Mouse (Mus musculus): ENCODE measurements around the gene Mal. TPM values are rescaled to one million over a fixed set of nuclear protein-coding genes. Genes with fewer than 3 reads are reported as not detected.

Gene Mal
- polyA plus RNA-seq (2015; fragmentation: Nextera tagmentation; extraction: Ambion mirVana), result 2.6 and 2.7 TPM in 2 replicates

DNA sequence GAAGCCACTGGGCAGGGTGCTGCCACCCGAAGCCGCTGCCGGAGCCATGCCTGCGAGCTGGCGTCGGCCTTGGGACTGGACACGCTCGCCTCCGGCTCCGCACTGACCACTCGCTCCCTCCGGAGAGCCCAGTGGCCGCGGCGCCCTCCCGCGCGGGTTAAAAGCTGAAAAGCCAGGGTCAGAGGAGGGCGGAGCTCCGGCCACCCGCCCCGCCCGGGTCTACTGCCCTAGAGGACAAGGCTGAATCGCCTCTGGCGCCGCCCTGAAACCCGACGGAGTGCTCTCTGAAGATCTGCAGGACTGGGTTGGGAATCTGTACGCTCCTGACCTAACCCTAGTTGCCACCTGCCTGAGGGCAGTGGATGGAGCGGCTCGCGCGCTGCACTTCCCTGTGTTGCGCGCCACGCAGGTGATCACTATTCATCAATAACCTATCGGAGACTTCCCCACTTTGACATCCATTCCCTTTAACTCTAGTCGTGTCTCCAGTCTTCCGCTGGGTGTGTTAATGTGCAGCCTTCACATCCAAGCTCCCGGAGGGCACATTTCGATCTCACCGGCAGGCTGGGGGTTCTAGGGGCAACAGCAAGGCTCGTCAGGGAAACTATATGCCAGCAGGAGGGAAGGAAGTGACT lies at the start of gene Mal:
Gene Mal, minus strand, starts transcription at position 610 of the 635 bp plus-strand sequence.
- peaks cover 15% of the 10 kb centered on the region for H3K4me1 ChIP-seq (replicated peaks)
- peak within 1 kb of the TSS; percentile 91 for H3K4me2 ChIP-seq
- H3K27me3 ChIP-seq, result peaks cover 65% of the 10 kb centered on the region
- no peak within 1 kb of the TSS for H3K27ac ChIP-seq
- under 1% methylated on average over 43 of the region's 43 CpGs for WGBS
- H3K4me3 ChIP-seq, result peak within 1 kb of the TSS; percentile 48
- no peaks in the 10 kb centered on the region for H3K9me3 ChIP-seq
- peak within 1 kb of the TSS; percentile 69 for H3K9ac ChIP-seq
- ATAC-seq (ENCODE audit: low FRiP score), result 0 out of 2 replicates have a peak, but pooled peaks have one; percentile 32
- no peaks in the 10 kb centered on the region for H3K36me3 ChIP-seq

DNA sequence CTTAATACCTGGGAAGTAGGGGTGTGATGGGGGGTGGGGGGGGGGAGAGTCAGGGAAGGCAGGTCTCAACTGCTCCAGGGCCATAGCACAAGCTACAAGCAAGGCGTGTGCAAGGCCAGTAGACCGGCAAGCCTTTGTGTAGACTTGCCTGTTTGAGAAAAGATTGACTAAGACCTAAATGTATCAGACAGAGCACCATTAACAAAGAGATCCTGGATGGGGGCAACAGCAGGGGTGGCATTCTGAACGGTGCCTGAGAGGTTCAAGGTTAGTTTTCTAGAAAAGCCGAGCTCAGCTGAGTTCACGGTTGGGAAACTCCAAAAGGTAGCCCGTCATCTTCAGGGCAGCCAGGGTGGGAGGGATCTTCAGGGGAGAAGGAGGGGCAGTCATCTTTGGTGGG lies 48.8 kb upstream of the Mal start:
- no peak for ATAC-seq (ENCODE audit: low FRiP score)

DNA sequence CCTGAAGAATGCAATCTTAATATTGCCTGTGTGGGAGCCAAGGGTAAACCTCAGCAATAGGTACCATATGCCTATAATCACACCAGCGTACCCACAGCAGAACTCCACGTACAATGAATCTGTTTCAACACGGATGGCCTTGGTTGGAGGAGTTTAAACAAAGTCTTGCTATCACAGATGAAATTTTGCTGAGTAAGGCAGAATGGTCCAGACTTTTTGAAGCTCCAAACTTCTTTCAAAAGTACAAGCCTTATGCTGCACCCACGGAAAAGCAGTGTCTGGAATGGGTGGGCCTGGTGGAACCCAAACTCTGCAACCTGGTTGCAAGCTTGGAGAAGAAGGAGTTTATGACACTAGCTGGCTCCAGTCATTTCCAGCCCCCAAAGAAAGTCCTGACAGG lies 32.7 kb upstream of the Mal start:
- Histone ChIP-seq H3K9ac (no peak overlapping the region), H3K4me3 (no peak overlapping the region), H3K4me1 (replicated peaks) (no peaks in the 10 kb centered on the region), H3K36me3 (no peaks in the 10 kb centered on the region), H3K27me3 (no peaks in the 10 kb centered on the region), H3K27ac (no peak overlapping the region), H3K9me3 (no peaks in the 10 kb centered on the region), H3K4me2 (no peak overlapping the region)
- WGBS, result 86% methylated on average over 4 of the region's 4 CpGs
- ATAC-seq (ENCODE audit: low FRiP score), result no peak

More for the DNA sequence above, 48.8 kb upstream of the Mal start:
- Histone ChIP-seq H3K4me1 (replicated peaks) (no peaks in the 10 kb centered on the region), H3K4me3 (no peak overlapping the region), H3K27me3 (no peaks in the 10 kb centered on the region), H3K36me3 (no peaks in the 10 kb centered on the region), H3K4me2 (no peak overlapping the region), H3K27ac (no peak overlapping the region), H3K9me3 (no peaks in the 10 kb centered on the region), H3K9ac (no peak overlapping the region)
- WGBS, result 78% methylated on average over 6 of the region's 6 CpGs

DNA sequence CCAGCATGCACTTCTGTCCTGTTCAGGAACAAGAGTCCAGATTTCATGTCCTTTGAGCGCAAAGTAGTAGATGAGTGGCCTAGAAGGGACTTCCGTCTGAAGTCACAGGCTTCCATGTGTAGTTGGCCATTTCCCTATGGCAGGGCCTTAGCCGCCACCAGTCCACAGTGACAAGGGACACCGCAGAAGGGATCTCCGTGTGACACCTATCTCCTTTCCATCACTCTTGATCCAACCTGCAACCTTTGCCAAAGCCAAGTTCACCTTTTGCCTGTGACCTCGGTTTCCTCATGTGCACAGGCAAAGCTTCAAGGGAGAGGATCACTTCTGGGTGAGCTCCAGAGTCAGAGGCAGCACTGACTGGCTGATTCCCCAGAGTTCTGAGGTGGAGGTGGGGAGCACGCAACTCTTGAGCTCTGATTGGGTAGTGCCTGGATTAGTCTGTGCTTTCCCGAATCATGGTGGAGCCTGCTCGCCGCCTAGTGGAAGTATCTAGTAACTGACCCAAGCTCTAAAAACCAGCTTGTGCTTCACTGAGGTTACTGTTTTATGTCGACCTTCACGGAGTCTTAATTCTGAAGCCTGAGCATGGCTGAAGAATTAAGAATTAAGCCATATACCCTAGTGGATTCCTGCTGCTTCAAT lies 27.3 kb upstream of the Mal start:
- Histone ChIP-seq H3K27ac (no peak overlapping the region), H3K4me2 (0 out of 2 replicates have a peak overlapping the region, but pooled peaks have one; percentile 18), H3K36me3 (no peaks in the 10 kb centered on the region), H3K4me1 (replicated peaks) (peaks cover 2% of the 10 kb centered on the region; the same call in 1 of the 2 replicates), H3K27me3 (no peaks in the 10 kb centered on the region), H3K9ac (no peak overlapping the region), H3K4me3 (no peak overlapping the region), H3K9me3 (no peaks in the 10 kb centered on the region)
- 38% methylated on average over 12 of the region's 12 CpGs for WGBS
- ATAC-seq (ENCODE audit: low FRiP score), result peak; percentile 83

DNA sequence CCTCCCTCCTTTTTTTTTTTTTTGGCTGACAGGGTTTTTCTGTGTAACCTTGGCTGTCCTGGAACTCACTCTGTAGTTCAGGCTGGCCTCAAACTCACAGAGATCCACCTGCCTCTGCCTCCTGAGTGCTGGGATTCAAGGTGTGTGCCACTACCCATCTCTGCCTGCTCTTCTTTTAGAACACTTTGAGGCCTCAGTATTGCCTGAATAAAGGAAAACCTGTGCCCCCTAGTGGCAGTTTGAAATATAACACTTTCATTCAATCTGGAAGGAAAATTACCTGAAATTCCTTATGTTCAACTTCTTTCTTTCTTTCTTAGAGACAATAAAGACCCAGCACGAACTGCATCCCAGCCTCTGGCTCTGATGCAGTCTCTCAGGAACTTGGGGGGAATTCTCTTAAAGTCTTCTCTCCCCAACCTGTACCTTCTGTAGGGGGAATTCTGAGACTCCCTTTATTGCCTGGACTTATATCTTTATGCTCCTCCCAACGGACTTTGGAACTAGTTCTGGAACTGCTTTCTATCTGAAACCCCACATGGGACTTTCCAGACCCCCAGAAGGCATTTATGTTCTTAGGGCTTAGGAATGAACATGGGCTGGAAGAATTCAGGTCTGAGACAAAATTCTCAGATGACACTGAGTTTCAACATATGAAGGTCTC lies 11.5 kb upstream of the Mal start:
- H3K36me3 ChIP-seq, result no peaks in the 10 kb centered on the region
- no peak overlapping the region for H3K4me3 ChIP-seq
- H3K9ac ChIP-seq, result no peak overlapping the region
- H3K27me3 ChIP-seq, result no peaks in the 10 kb centered on the region
- no peak overlapping the region for H3K27ac ChIP-seq
- WGBS, result 17% methylated on average over 2 of the region's 2 CpGs
- H3K4me2 ChIP-seq, result no peak overlapping the region
- no peak for ATAC-seq (ENCODE audit: low FRiP score)
- H3K4me1 ChIP-seq (replicated peaks), result no peaks in the 10 kb centered on the region
- H3K9me3 ChIP-seq, result no peaks in the 10 kb centered on the region

DNA sequence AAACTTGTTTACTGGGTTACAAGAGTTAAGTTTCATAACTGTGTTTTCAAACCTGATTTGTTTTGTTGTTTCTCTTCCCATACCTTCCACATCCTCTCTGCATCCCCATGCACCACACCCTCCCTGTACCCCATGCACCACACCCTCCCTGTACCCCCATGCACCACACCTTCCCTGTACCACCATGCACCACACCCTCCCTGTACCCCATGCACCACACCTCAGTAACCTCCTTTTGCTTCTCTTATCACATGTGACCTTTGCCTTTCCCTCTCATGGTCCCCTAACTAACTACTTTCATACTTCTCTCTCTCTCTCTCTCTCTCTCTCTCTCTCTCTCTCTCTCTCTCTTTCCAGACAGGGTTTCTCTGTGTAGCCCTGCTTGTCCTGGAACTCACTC lies 10.5 kb upstream of the Mal start:
- no peaks in the 10 kb centered on the region for H3K4me1 ChIP-seq (replicated peaks)
- no peaks in the 10 kb centered on the region for H3K27me3 ChIP-seq
- H3K4me2 ChIP-seq, result no peak overlapping the region
- H3K9me3 ChIP-seq, result no peaks in the 10 kb centered on the region
- H3K27ac ChIP-seq, result no peak overlapping the region
- H3K9ac ChIP-seq, result no peak overlapping the region
- H3K4me3 ChIP-seq, result no peak overlapping the region
- no peak for ATAC-seq (ENCODE audit: low FRiP score)
- no peaks in the 10 kb centered on the region for H3K36me3 ChIP-seq

DNA sequence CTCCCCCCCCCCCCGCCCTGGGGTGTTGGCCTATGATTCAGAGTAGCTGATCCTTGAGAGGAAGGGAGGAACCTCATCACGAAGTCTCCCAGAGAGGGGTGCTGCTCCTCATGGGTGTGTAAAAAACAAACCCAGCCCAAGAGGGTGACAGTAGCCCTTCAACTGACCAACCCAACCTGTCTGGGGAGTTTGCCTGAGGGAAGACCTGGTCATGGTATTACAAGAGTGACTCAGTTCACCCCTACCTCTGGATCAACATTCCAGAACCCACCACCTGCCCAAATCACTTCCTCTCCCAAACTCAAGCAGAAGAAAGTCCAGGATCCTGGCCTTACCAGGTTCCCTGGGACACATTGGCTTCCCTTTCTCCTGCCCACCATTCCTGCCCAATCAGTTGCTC lies 6.2 kb upstream of the Mal start:
- no peaks in the 10 kb centered on the region for H3K9me3 ChIP-seq
- no peaks in the 10 kb centered on the region for H3K36me3 ChIP-seq
- ATAC-seq (ENCODE audit: low FRiP score), result no peak
- no peak overlapping the region for H3K4me2 ChIP-seq
- H3K27me3 ChIP-seq, result peaks cover 11% of the 10 kb centered on the region
- no peaks in the 10 kb centered on the region for H3K4me1 ChIP-seq (replicated peaks)
- H3K4me3 ChIP-seq, result no peak overlapping the region
- WGBS, result 52% methylated on average over 2 of the region's 2 CpGs
- no peak overlapping the region for H3K9ac ChIP-seq
- H3K27ac ChIP-seq, result no peak overlapping the region

DNA sequence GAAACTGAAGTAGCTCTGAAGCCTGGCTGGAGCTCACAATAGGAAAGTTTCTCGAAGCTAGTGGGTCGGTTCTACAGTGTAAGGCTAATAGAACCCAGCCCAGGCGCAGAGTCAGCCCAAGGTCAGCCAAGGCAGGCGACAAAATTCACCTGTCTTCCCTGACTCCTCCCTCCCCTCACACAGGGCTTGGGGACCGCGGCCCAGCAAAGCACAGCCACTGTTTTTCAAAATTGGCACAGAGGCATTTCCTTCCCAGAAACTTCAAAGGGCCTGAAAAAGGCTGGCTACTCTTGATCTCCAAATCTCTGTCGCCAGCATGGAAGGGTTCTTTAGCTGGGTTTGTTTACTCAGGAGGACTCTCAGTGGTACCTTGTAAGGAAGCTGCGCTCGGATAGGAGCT lies 1.1 kb downstream of the Mal start:
- Histone ChIP-seq H3K4me3 (peak overlapping the region; percentile 48), H3K4me1 (replicated peaks) (peaks cover 15% of the 10 kb centered on the region), H3K27me3 (peaks cover 65% of the 10 kb centered on the region), H3K9ac (no peak overlapping the region), H3K27ac (no peak overlapping the region), H3K36me3 (no peaks in the 10 kb centered on the region), H3K9me3 (no peaks in the 10 kb centered on the region), H3K4me2 (peak overlapping the region; percentile 91)
- no peak for ATAC-seq (ENCODE audit: low FRiP score)
- WGBS, result 7% methylated on average over 9 of the region's 9 CpGs

DNA sequence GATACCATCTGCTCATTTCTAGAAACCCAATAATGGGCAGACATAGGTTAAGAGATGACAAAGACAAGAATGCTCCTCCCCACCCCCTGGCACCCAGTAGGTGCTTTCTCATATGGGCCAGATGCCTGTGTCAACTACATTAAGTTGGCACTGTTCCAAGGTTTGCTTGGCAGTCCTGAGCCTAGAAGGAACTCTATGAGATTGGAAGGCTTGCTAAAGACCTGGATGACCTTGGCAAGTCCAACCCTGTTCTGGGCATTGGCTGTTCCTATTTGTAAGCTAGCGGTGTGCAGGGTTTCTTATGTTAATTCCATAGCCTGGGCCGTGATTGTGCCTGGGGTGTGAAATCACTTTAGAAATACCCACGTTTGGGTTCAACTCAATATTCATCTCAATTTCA lies 1.7 kb downstream of the Mal start:
- Histone ChIP-seq H3K36me3 (no peaks in the 10 kb centered on the region), H3K4me2 (no peak overlapping the region), H3K9ac (no peak overlapping the region), H3K4me3 (no peak overlapping the region), H3K27ac (no peak overlapping the region), H3K4me1 (replicated peaks) (peaks cover 15% of the 10 kb centered on the region), H3K9me3 (no peaks in the 10 kb centered on the region), H3K27me3 (peaks cover 65% of the 10 kb centered on the region)
- 57% methylated on average over 3 of the region's 3 CpGs for WGBS
- ATAC-seq (ENCODE audit: low FRiP score), result no peak

DNA sequence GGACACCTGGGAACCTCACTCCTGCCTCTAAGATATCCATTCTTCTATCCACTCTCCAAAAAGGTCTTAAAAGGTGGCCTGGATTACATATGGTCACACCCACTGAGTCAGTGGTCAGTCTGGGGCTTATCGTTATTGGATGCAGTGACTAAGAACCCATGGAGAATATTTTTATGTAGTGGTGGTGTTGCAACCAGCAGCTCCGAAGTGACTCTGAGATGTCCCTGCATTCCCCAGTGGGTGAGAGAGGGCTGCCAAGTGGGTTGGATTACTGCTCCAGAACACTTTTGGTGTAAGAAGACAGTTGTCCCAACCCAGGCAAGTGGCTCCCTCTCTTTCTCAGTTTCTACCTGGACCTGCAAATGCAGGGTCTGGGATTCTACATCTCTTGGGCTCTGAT lies 3.7 kb downstream of the Mal start:
- ATAC-seq (ENCODE audit: low FRiP score), result no peak
- H3K9ac ChIP-seq, result no peak overlapping the region
- H3K27me3 ChIP-seq, result peaks cover 58% of the 10 kb centered on the region
- H3K9me3 ChIP-seq, result no peaks in the 10 kb centered on the region
- no peaks in the 10 kb centered on the region for H3K36me3 ChIP-seq
- H3K4me3 ChIP-seq, result no peak overlapping the region
- H3K27ac ChIP-seq, result no peak overlapping the region
- WGBS, result 90% methylated on average over 2 of the region's 2 CpGs
- H3K4me1 ChIP-seq (replicated peaks), result peaks cover 15% of the 10 kb centered on the region
- H3K4me2 ChIP-seq, result no peak overlapping the region

DNA sequence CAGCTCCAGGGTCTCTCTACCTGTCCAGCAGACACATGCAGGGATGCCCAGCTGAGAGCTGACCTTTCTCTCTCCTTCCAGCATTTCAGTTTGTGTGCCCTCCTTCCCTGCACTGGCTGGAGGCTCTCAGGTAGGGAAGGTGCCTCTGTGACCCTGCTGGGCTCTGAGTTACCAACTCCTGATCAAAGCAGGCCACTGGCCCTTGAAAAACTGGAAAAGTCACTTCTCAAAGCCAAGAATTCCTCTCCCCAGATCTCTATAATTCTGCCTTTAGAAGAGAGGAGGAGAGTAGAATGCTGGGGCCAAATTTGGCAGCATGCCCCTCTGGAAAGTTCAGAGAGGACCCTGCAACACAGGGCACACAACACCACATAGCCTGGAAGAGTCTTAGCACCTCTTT lies 4.2 kb downstream of the Mal start:
- H3K4me3 ChIP-seq, result no peak overlapping the region
- H3K27me3 ChIP-seq, result peaks cover 53% of the 10 kb centered on the region
- no peak overlapping the region for H3K4me2 ChIP-seq
- no peaks in the 10 kb centered on the region for H3K36me3 ChIP-seq
- ATAC-seq (ENCODE audit: low FRiP score), result no peak
- no peak overlapping the region for H3K27ac ChIP-seq
- H3K9me3 ChIP-seq, result no peaks in the 10 kb centered on the region
- H3K4me1 ChIP-seq (replicated peaks), result peaks cover 15% of the 10 kb centered on the region
- no peak overlapping the region for H3K9ac ChIP-seq

DNA sequence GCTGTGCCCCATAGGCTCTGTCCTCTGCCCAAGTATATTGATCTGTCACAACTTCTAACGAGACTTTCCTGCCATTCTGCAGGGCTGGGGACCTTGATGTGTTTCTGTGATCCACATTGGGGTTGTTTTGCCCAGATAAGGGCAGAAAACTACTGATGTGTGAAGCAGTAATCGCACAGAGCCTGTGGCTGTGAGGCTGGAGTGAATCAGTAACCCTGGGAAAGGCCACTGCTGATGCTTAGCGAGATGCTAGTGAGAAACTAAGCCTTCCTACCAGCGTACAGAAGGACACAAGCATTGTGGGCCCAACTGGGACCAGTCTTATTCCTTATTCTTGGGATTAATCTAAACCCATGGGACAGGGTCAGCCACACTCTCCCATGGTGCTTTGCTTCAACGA lies 4.9 kb downstream of the Mal start:
- Histone ChIP-seq H3K4me3 (no peak overlapping the region), H3K9ac (no peak overlapping the region), H3K27ac (no peak overlapping the region), H3K4me1 (replicated peaks) (peaks cover 13% of the 10 kb centered on the region), H3K9me3 (no peaks in the 10 kb centered on the region), H3K36me3 (no peaks in the 10 kb centered on the region), H3K27me3 (peaks cover 46% of the 10 kb centered on the region), H3K4me2 (no peak overlapping the region)
- no peak for ATAC-seq (ENCODE audit: low FRiP score)
- 75% methylated on average over 5 of the region's 5 CpGs for WGBS

DNA sequence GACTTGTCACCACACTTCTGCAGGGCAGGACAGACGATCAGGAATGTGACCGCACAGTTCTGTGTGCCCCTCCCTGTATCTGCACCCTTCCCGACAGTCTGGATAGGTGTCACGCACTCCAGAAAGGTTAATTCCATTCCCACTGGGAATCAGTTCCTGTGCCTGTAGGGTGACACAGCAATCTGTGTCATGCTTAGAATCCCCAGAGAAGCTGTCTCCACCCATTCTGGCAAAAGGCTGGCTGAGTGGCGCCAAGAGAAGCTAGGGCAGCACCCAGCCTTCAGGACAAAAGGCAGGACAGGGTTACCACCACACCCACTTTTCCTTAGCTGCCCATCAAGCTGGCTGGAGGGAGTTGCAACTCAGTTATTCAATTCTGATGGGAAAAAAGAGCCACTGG lies 6.6 kb downstream of the Mal start:
- Histone ChIP-seq H3K27me3 (peaks cover 29% of the 10 kb centered on the region), H3K4me2 (no peak overlapping the region), H3K27ac (no peak overlapping the region), H3K9ac (no peak overlapping the region), H3K4me1 (replicated peaks) (no peaks in the 10 kb centered on the region), H3K4me3 (no peak overlapping the region), H3K9me3 (no peaks in the 10 kb centered on the region), H3K36me3 (no peaks in the 10 kb centered on the region)
- ATAC-seq (ENCODE audit: low FRiP score), result no peak
- WGBS, result 80% methylated on average over 5 of the region's 5 CpGs

Data from hindbrain, embryonic 13.5 days (tissue).